Mouse (Mus musculus): ENCODE results near the gene Pla2g4b.

- TF ChIP-seq CTCF (IDR thresholded peaks at IDR 0.05; ENCODE audit: control insufficient read depth, insufficient read depth, insufficient read length) (no peak), USF1 (IDR thresholded peaks at IDR 0.05; ENCODE audit: low read depth) (no peak), MAX (IDR thresholded peaks at IDR 0.05) (no peak), CEBPB (IDR thresholded peaks at IDR 0.05; ENCODE audit: low read depth) (no peak), MYOD1 (IDR thresholded peaks at IDR 0.05; ENCODE audit: control insufficient read depth, insufficient read length, low read depth) (no peak), FOSL1 (IDR thresholded peaks at IDR 0.05; ENCODE audit: insufficient read depth, low read length, poor library complexity, severe bottlenecking) (no peak)
Observed at GRCm38 (mm10) chr2:120024337-120024736, 8.9 kb upstream of the Pla2g4b start.
